Mouse (Mus musculus) heart, adult 2 months (tissue): ENCODE measurements around the gene Dnah10. TPM values are rescaled to one million over a fixed set of nuclear protein-coding genes. Genes with fewer than 3 reads are reported as not detected.

Source experiments
- DNase-seq, 2 experiments: peaks; one replicate each; pipeline ENCODE4 v3.0.0; 2021
- H3K27ac ChIP-seq: fragments of 200-600 bp; 2 replicates; pipeline ENCODE4 v1.8.1; 2022
- H3K27me3 ChIP-seq: fragments of 200-500 bp; 2 replicates; pipeline ENCODE4 v1.6.1; 2012; ENCODE audit warnings: mild to moderate bottlenecking, low read length, inconsistent platforms, mixed read lengths; ENCODE audit not compliant: control insufficient read depth, insufficient read depth
- H3K36me3 ChIP-seq: fragments of 200-500 bp; 2 replicates; pipeline ENCODE4 v1.6.1; 2012; ENCODE audit warnings: low read length, inconsistent platforms; ENCODE audit not compliant: control insufficient read depth, insufficient read depth
- H3K4me1 ChIP-seq: fragments of 200-500 bp; 2 replicates; pipeline ENCODE4 v1.6.1; 2011; ENCODE audit warnings: low read length; ENCODE audit not compliant: control insufficient read depth, insufficient read depth
- H3K4me3 ChIP-seq: fragments of 200-600 bp; 2 replicates; pipeline ENCODE4 v1.8.1; 2022
- H3K79me2 ChIP-seq: fragments of 200-500 bp; replicated peaks from 2 replicates; pipeline ENCODE4 v1.6.1; 2012; ENCODE audit warnings: mild to moderate bottlenecking, inconsistent platforms, low read length, moderate library complexity, mixed read lengths; ENCODE audit not compliant: control insufficient read depth, insufficient read depth
- H3K9ac ChIP-seq: fragments of 200-500 bp; 2 replicates; pipeline ENCODE4 v1.6.1; 2012; ENCODE audit warnings: low read depth, mild to moderate bottlenecking, control low read depth, inconsistent platforms, low read length, mixed read lengths
- CTCF ChIP-seq: fragments of 200-600 bp; IDR thresholded peaks from 2 replicates; pipeline ENCODE4 v1.8.1; 2022; ENCODE audit warnings: antibody characterized with exemption, mild to moderate bottlenecking, moderate library complexity
- EP300 ChIP-seq: fragments of 200-500 bp; IDR thresholded peaks from 2 replicates; pipeline ENCODE4 v1.6.1; 2011; ENCODE audit warnings: low read depth, low read length, control low read depth; ENCODE audit not compliant: insufficient read depth
- POLR2A ChIP-seq: fragments of 200-500 bp; IDR thresholded peaks from 2 replicates; pipeline ENCODE4 v1.6.1; 2011; ENCODE audit warnings: mild to moderate bottlenecking, low read depth, low read length, control low read depth; ENCODE audit not compliant: insufficient read depth
- WGBS: fragments of 180-500 bp; shearing (Covaris S2); methylation state at CpG from one replicate; pipeline ENCODE4 v1.1.7; 2018; 5-methylcytosine and 5-hydroxymethylcytosine counted together
- intact Hi-C: fragments of 180-260 bp; cut with DNase I; formaldehyde crosslinking; loops from one replicate; pipeline ENCODE4 v1.15.1; 2025
- polyA plus RNA-seq: library from polyadenylated mRNA; depleted of rRNA; stranded (reverse); fragments of >200 nt; gene quantifications from 2 replicates; pipeline ENCODE4 v1.2.3, GENCODE M21; 2012
- total RNA-seq, 2 experiments: library from RNA; stranded (reverse); gene quantifications; 2 replicates each; pipeline ENCODE4 v1.2.3; 2021

The Dnah10 gene
- total and polyA plus RNA-seq, 3 experiments: 0.02 to 0.27 (median 0.10) TPM

DNA sequence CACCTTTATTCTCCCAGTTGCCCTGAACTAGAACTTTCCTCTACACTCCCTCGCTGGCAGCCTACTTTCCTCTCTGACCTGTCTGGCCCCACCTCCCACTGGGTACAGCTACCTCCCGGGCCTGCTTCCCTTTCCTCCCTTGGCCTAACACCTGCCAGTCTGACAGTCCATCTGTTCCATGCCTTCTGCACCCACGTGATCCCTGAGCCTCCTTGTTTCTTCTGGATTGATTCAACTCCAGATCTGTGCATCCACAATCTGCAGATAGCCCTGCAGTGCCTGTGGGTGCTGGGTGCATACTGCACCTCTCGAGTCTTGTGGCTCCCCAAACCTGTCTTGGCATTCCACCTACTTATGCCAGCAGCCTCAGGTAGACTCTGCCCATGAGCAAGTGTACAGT lies 111.7 kb downstream of the Dnah10 start:
- Histone ChIP-seq H3K79me2 (no peaks in the 10 kb centered on the region), H3K9ac (no peak overlapping the region), H3K27ac (no peak overlapping the region), H3K36me3 (no peaks in the 10 kb centered on the region), H3K4me3 (no peak overlapping the region), H3K4me1 (no peaks in the 10 kb centered on the region), H3K27me3 (no peaks in the 10 kb centered on the region)
- intact Hi-C loops: no loop called here
- 57% methylated on average over 4 of the region's 4 CpGs for WGBS
- no peak for TF ChIP-seq EP300
- TF ChIP-seq CTCF: no peak
- no peak for TF ChIP-seq POLR2A
- no peak for DNase-seq

DNA sequence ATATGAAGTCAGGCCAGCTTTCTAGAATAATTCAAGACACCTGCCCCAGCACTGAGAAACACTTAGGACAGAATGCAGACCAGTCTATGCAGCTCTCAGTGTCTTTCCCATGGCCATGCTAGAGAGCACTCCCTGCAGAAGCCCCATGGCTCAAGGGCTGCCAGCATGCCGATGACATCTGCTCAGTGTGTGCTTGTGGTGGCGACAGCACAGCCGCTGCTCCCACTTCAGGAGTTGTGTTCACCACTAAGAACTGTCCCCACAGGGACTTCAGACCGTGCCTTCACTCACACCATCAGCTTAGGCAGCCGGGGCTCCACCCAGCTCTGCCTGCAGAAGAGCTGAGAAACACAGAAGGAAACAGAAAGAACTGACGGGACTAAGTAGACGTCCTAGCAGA lies 115.3 kb downstream of the Dnah10 start:
- 43% methylated on average over 7 of the region's 7 CpGs for WGBS
- no peaks in the 10 kb centered on the region for H3K4me1 ChIP-seq
- H3K9ac ChIP-seq: no peak overlapping the region
- H3K36me3 ChIP-seq: no peaks in the 10 kb centered on the region
- no peaks in the 10 kb centered on the region for H3K27me3 ChIP-seq
- intact Hi-C loops: no loop called here
- H3K79me2 ChIP-seq: no peaks in the 10 kb centered on the region
- no peak overlapping the region for H3K27ac ChIP-seq
- H3K4me3 ChIP-seq: no peak overlapping the region
- no peak for DNase-seq
- TF ChIP-seq CTCF (no peak), POLR2A (no peak), EP300 (no peak)

- Histone ChIP-seq H3K27ac (no peak overlapping the region), H3K79me2 (no peaks in the 10 kb centered on the region), H3K36me3 (no peaks in the 10 kb centered on the region), H3K9ac (no peak overlapping the region), H3K4me3 (no peak overlapping the region), H3K4me1 (no peaks in the 10 kb centered on the region), H3K27me3 (no peaks in the 10 kb centered on the region)
- 80% methylated on average over 2 of the region's 2 CpGs for WGBS
- no peak for TF ChIP-seq EP300
- no peak for TF ChIP-seq POLR2A
- no peak for TF ChIP-seq CTCF
- intact Hi-C loops: no loop called here
- no peak for DNase-seq
Measured at GRCm38 (mm10) chr5:124840669-124841068, 115.8 kb downstream of the Dnah10 start.

DNA sequence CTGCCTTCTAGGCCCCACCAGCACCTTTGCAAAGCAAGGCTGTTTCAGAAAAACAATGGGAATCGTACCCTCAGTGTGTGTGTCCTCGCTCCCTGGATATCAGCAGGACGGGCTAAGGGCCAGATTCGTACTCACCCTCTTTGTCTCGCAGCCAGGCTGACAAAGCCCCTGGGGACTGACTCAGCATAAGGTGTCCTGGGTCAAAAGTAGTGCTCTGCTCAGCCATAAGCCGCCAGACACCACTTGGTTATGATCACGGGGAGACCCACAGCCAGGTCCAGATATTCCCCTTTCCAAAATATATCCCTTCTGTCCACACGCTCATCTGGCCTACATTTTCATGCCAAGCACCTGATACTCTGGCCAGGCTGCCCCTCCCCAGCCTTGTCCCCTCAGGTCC lies 118.5 kb downstream of the Dnah10 start:
- intact Hi-C loops: no loop called here
- H3K9ac ChIP-seq: no peak overlapping the region
- WGBS: 49% methylated on average over 8 of the region's 8 CpGs
- no peak overlapping the region for H3K4me3 ChIP-seq
- DNase-seq: peak in 1 of 2 experiments; percentile 31
- H3K27me3 ChIP-seq: no peaks in the 10 kb centered on the region
- TF ChIP-seq CTCF: no peak
- TF ChIP-seq POLR2A: no peak
- no peak for TF ChIP-seq EP300
- no peaks in the 10 kb centered on the region for H3K4me1 ChIP-seq
- H3K27ac ChIP-seq: no peak overlapping the region
- no peaks in the 10 kb centered on the region for H3K79me2 ChIP-seq
- H3K36me3 ChIP-seq: no peaks in the 10 kb centered on the region

DNA sequence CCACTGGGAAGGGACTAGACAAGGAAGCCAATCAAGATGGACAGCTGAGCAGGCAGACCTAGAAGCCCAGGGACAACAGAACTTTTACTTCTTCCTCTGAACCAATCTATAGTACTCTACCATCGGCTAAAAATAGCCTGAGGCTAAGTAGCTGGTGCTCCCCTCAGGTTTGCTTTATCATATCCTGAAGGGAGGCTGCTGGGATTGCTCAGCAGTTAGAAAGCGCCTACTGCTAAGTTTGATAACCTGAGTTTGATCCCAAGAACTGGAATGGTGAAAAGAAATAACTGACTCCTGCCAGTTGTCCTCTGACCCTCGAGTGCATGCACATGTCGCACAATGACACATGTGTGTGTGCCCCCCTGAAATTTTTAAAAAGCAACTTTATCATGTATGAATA lies 120.0 kb downstream of the Dnah10 start:
- intact Hi-C loops: no loop called here
- 28% methylated on average over 4 of the region's 4 CpGs for WGBS
- Histone ChIP-seq H3K36me3 (no peaks in the 10 kb centered on the region), H3K4me1 (no peaks in the 10 kb centered on the region), H3K4me3 (no peak overlapping the region), H3K27me3 (no peaks in the 10 kb centered on the region), H3K27ac (no peak overlapping the region), H3K79me2 (no peaks in the 10 kb centered on the region), H3K9ac (no peak overlapping the region)
- TF ChIP-seq EP300: no peak
- TF ChIP-seq POLR2A: no peak
- TF ChIP-seq CTCF: no peak
- no peak for DNase-seq

DNA sequence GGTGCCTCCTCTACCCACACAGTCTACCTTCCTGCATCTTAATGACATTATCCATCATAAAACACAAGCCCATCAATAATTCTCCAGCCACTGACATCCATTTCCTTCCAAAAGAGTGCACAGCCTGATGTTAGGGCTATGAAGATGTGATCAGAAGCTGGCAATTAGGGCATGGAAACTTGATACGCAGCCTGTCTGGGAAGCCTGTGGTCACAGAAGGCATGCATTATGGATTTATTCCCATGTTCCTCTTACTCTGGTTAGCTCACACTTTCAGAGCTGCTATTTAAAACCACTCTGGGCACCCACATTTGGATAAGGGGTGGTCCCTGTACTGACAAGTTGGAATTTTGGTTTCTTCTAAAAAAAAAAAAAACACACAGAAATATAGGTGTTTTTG lies 122.1 kb downstream of the Dnah10 start:
- H3K4me3 ChIP-seq: no peak overlapping the region
- H3K9ac ChIP-seq: no peak overlapping the region
- H3K79me2 ChIP-seq: no peaks in the 10 kb centered on the region
- H3K27ac ChIP-seq: no peak overlapping the region
- TF ChIP-seq CTCF (no peak), EP300 (no peak), POLR2A (no peak)
- no peak for DNase-seq
- H3K4me1 ChIP-seq: no peaks in the 10 kb centered on the region
- H3K27me3 ChIP-seq: no peaks in the 10 kb centered on the region
- 95% methylated on average over 1 of the region's 1 CpGs for WGBS
- intact Hi-C loops: no loop called here
- no peaks in the 10 kb centered on the region for H3K36me3 ChIP-seq
